Mouse (Mus musculus) cerebellum, adult 18-20 months (tissue): ENCODE data around the gene Vmn1r120.
"Not testable (repeated sequence)": the region's sequence is repeated elsewhere in the genome, so short reads cannot be mapped to it uniquely, and the experiment has no call there.

Experiments used
- DNase-seq, 2 experiments: peaks; one replicate each; pipeline ENCODE4 v3.0.0; 2021

The Vmn1r120 gene

GRCm38 (mm10) chr7:21053684-21054083, at the start of gene Vmn1r120:
TSS of gene Vmn1r120 (minus strand) at chr7:21053784.
- DNase-seq: not testable (repeated sequence)

- not testable (repeated sequence) for DNase-seq
Observed at GRCm38 (mm10) chr7:21098413-21098812, 44.8 kb upstream of the Vmn1r120 start, which contains the start of gene Vmn1r121. TSS of gene Vmn1r121 (minus strand) at chr7:21098513.

- not testable (repeated sequence) for DNase-seq
Observed at GRCm38 (mm10) chr7:21012355-21012754, 41.2 kb downstream of the Vmn1r120 start, which contains the start of gene Vmn1r119. TSS of gene Vmn1r119 (minus strand) at chr7:21012455.
